Mouse (Mus musculus): ENCODE measurements around the gene Tmco2. TPM values are rescaled to one million over a fixed set of nuclear protein-coding genes. Genes with fewer than 3 reads are reported as not detected.

Tmco2 gene
- polyA plus RNA-seq, 1 experiment from 2014 or later = not detected

Other genes starting within 250 kb of the Tmco2 start
- gene Exo5, start 184.2 kb downstream of the Tmco2 start, polyA plus RNA-seq (2018) = 14.3 to 16.1 TPM (median 15.1 TPM) in 3 replicates
- 0.46 to 0.93 TPM (median 0.59 TPM) in 3 replicates for gene Zfp69, start 157.5 kb downstream of the Tmco2 start, polyA plus RNA-seq (2018)
- gene Smap2, start 92.0 kb downstream of the Tmco2 start, polyA plus RNA-seq (2018) = 87.2 to 154 TPM (median 91.9 TPM) in 3 replicates
- 0.04 TPM in 1 of 3 replicates, not detected in the others for gene Col9a2, start 69.8 kb downstream of the Tmco2 start, polyA plus RNA-seq (2018)
- gene Zmpste24, start 11.0 kb downstream of the Tmco2 start, polyA plus RNA-seq (2018) = 32.2 to 46.9 TPM (median 39.3 TPM) in 3 replicates
- gene Rlf, start 105.9 kb upstream of the Tmco2 start, polyA plus RNA-seq (2018) = 7.5 to 9.6 TPM (median 8.1 TPM) in 3 replicates
- gene Gm12888, start 215.7 kb upstream of the Tmco2 start, polyA plus RNA-seq (2018) = not detected in 3 replicates